Mouse (Mus musculus) skeletal muscle tissue, adult 2 months (tissue): ENCODE results near the gene Fam47c.

ENCODE experiments used
- DNase-seq: peaks from one replicate; pipeline ENCODE4 v3.0.0-alpha.2; 2012; ENCODE audit warnings: low read depth, low spot score

The Fam47c gene

GRCm38 (mm10) chrX:78737463-78737862 lies at the start of gene Fam47c:
TSS of gene Fam47c (plus strand) at chrX:78737763.
- no peak for DNase-seq

GRCm38 (mm10) chrX:78769408-78769807 lies 31.8 kb downstream of the Fam47c start:
- no peak for DNase-seq

GRCm38 (mm10) chrX:78777078-78777477 lies 39.5 kb downstream of the Fam47c start:
- no peak for DNase-seq
